Mouse (Mus musculus) kidney, adult 2 months (tissue): ENCODE data around the gene Anp32a.

ENCODE experiments used
- CTCF ChIP-seq: fragments of 200-500 bp; conservative IDR thresholded peaks from 2 replicates; pipeline ENCODE4 v1.5.1; 2011; ENCODE audit warnings: low read depth, mild to moderate bottlenecking, control low read depth, low read length, moderate library complexity, mixed read lengths; ENCODE audit not compliant: insufficient read depth, insufficient read length
- POLR2A ChIP-seq: fragments of 200-500 bp; IDR thresholded peaks from one replicate; pipeline ENCODE4 v1.6.1; 2011; ENCODE audit warnings: low read depth, low read length, control low read depth

DNA sequence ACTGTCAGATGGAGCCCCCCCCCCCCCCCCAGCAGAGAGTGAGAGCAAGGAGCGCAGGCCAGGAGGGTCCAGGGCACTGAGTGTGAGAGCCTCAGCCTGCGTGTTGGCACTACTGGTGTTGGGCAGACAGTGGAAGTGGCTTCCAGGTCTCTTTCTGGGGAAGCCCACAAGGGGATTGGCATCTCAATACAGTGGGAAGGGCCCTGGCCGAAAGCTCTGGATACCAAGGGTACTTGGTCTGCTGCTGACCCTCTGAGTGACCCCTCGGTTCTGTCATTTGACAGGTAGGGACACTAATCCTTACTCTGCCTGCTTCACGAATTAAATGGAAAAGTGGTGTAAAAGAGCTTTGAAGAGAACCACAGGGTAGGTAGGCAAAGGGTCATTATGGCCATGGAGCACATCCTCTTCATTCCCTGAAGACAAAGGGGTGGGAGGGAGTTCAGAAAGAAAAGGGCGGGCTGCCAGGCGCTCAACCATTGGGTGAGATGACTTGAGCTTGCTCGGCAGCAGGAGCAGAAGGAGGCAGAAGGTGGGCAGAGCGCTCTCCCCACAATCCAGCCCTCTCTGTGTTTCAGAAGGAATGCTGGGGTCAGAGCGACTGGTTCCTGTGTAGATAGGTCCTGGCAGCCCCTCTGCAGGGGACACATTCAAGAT is 79.3 kb downstream of the Anp32a start:
- TF ChIP-seq CTCF, result no peak
- TF ChIP-seq POLR2A, result no peak
